Mouse (Mus musculus) MEL (cell line): Measurements from ENCODE around the gene St3gal2. TPM values are rescaled to one million over a fixed set of nuclear protein-coding genes. Genes with fewer than 3 reads are reported as not detected.

Source experiments
- DNase-seq: peaks from one replicate; pipeline ENCODE4 v3.0.0; 2011; ENCODE audit warnings: low read depth, low spot score
- H3K27ac ChIP-seq: 2 replicates; pipeline ENCODE4 v1.5.1; 2012; ENCODE audit warnings: low read depth, mild to moderate bottlenecking, control low read depth, low read length, moderate library complexity; ENCODE audit not compliant: control insufficient read depth
- H3K27me3 ChIP-seq, 2 experiments: fragments of 150-350 bp in 1 of 2; sonication (generic) in 1 of 2; 2 replicates each; pipeline ENCODE4 v1.6.1; 2012; ENCODE audit warnings: low read length in 2 of 2, mild to moderate bottlenecking in 2 of 2, improper control_type of control experiment in 1 of 2, moderate library complexity in 1 of 2; ENCODE audit not compliant: insufficient read depth in 2 of 2, control insufficient read depth in 1 of 2
- H3K36me3 ChIP-seq, 2 experiments: 2 replicates each; pipeline ENCODE4 v1.6.1; 2012 to 2014; ENCODE audit warnings: low read length in 2 of 2, improper control_type of control experiment in 1 of 2, inconsistent platforms in 1 of 2, mild to moderate bottlenecking in 1 of 2; ENCODE audit not compliant: insufficient read depth in 2 of 2, control insufficient read depth in 1 of 2
- H3K4me1 ChIP-seq, 2 experiments: fragments of 150-350 bp in 1 of 2; sonication (generic) in 1 of 2; 2 replicates each; pipeline ENCODE4 v1.6.1; 2012; ENCODE audit warnings: low read length in 2 of 2, improper control_type of control experiment in 1 of 2, mild to moderate bottlenecking in 1 of 2; ENCODE audit not compliant: insufficient read depth in 2 of 2, control insufficient read depth in 1 of 2
- H3K4me3 ChIP-seq, 2 experiments: fragments of 150-350 bp in 1 of 2; sonication (generic) in 1 of 2; 2 replicates each; pipeline ENCODE4 v1.5.1; 2012; ENCODE audit warnings: low read depth in 2 of 2, low read length in 2 of 2, mild to moderate bottlenecking in 2 of 2, moderate library complexity in 2 of 2, control low read depth in 1 of 2, improper control_type of control experiment in 1 of 2; ENCODE audit not compliant: control insufficient read depth in 1 of 2, insufficient read depth in 1 of 2
- H3K79me2 ChIP-seq: 2 replicates; pipeline ENCODE4 v1.6.1; 2012; ENCODE audit warnings: mild to moderate bottlenecking, low read length, moderate library complexity; ENCODE audit not compliant: control insufficient read depth, poor library complexity, insufficient read depth
- H3K9ac ChIP-seq: 2 replicates; pipeline ENCODE4 v1.6.1; 2012; ENCODE audit warnings: low read depth, mild to moderate bottlenecking, control low read depth, low read length, moderate library complexity; ENCODE audit not compliant: control insufficient read depth, poor library complexity, severe bottlenecking
- H3K9me3 ChIP-seq: fragments of 150-350 bp; sonication (generic); replicated peaks from 2 replicates; pipeline ENCODE4 v1.6.1; 2012; ENCODE audit warnings: mild to moderate bottlenecking, low read length, improper control_type of control experiment, moderate library complexity; ENCODE audit not compliant: insufficient read depth
- BHLHE40 ChIP-seq: IDR thresholded peaks from 2 replicates; pipeline ENCODE4 v1.6.1; 2012; ENCODE audit warnings: low read depth, mild to moderate bottlenecking, inconsistent platforms, low read length, improper control_type of control experiment, borderline replicate concordance
- CHD1 ChIP-seq: IDR thresholded peaks from 2 replicates; pipeline ENCODE4 v1.6.1; 2012; ENCODE audit warnings: low read depth, mild to moderate bottlenecking, inconsistent platforms, low read length, improper control_type of control experiment
- CTCF ChIP-seq, 3 experiments: IDR thresholded peaks in 2 of 3; conservative IDR thresholded peaks in 1 of 3; 2 replicates each; pipeline ENCODE4 v1.5.1; 2011 to 2012; ENCODE audit warnings: low read length in 3 of 3, low read depth in 2 of 3, mild to moderate bottlenecking in 2 of 3, improper control_type of control experiment in 1 of 3, inconsistent platforms in 1 of 3, mixed read lengths in 1 of 3, moderate library complexity in 1 of 3; ENCODE audit not compliant: control insufficient read depth in 1 of 3, insufficient read depth in 1 of 3, poor library complexity in 1 of 3, severe bottlenecking in 1 of 3
- E2F4 ChIP-seq: IDR thresholded peaks from 2 replicates; pipeline ENCODE4 v1.6.1; 2011; ENCODE audit warnings: low read depth, low read length, improper control_type of control experiment, borderline replicate concordance
- ELF1 ChIP-seq: IDR thresholded peaks from 2 replicates; pipeline ENCODE4 v1.6.1; 2014; ENCODE audit warnings: low read depth, mild to moderate bottlenecking, inconsistent platforms, low read length, improper control_type of control experiment, moderate library complexity
- EP300 ChIP-seq, 2 experiments: IDR thresholded peaks; 2 replicates each; pipeline ENCODE4 v1.6.1; 2011; ENCODE audit warnings: improper control_type of control experiment in 2 of 2, low read length in 2 of 2, low read depth in 1 of 2, mild to moderate bottlenecking in 1 of 2
- ETS1 ChIP-seq: IDR thresholded peaks from 2 replicates; pipeline ENCODE4 v1.6.1; 2012; ENCODE audit warnings: low read depth, mild to moderate bottlenecking, inconsistent platforms, low read length, improper control_type of control experiment, moderate library complexity
- GABPA ChIP-seq: IDR thresholded peaks from 2 replicates; pipeline ENCODE4 v1.6.1; 2012; ENCODE audit warnings: low read depth, mild to moderate bottlenecking, inconsistent platforms, low read length, improper control_type of control experiment, moderate library complexity
- GATA1 ChIP-seq: IDR thresholded peaks from 2 replicates; pipeline ENCODE4 v1.6.1; 2011; ENCODE audit warnings: low read depth, low read length, improper control_type of control experiment
- HCFC1 ChIP-seq: IDR thresholded peaks from 2 replicates; pipeline ENCODE4 v1.6.1; 2012; ENCODE audit warnings: low read depth, mild to moderate bottlenecking, inconsistent platforms, low read length, improper control_type of control experiment, moderate library complexity
- JUND ChIP-seq: IDR thresholded peaks from 2 replicates; pipeline ENCODE4 v1.6.1; 2011; ENCODE audit warnings: low read depth, mild to moderate bottlenecking, improper control_type of control experiment, low read length
- MAFK ChIP-seq: IDR thresholded peaks from 2 replicates; pipeline ENCODE4 v1.6.1; 2011; ENCODE audit warnings: low read depth, mild to moderate bottlenecking, low read length, improper control_type of control experiment, borderline replicate concordance
- MAX ChIP-seq: IDR thresholded peaks from 2 replicates; pipeline ENCODE4 v1.6.1; 2011; ENCODE audit warnings: low read length, improper control_type of control experiment
- MAZ ChIP-seq: IDR thresholded peaks from 2 replicates; pipeline ENCODE4 v1.6.1; 2012; ENCODE audit warnings: low read depth, mild to moderate bottlenecking, inconsistent platforms, low read length, improper control_type of control experiment
- MEF2A ChIP-seq: IDR thresholded peaks from 2 replicates; pipeline ENCODE4 v1.6.1; 2014; ENCODE audit warnings: low read depth, mild to moderate bottlenecking, inconsistent platforms, low read length, improper control_type of control experiment; ENCODE audit not compliant: poor library complexity, insufficient replicate concordance, severe bottlenecking; ENCODE audit errors: extremely low read depth
- MXI1 ChIP-seq: IDR thresholded peaks from 2 replicates; pipeline ENCODE4 v1.6.1; 2011; ENCODE audit warnings: mild to moderate bottlenecking, low read depth, low read length, improper control_type of control experiment
- MYB ChIP-seq: IDR thresholded peaks from 2 replicates; pipeline ENCODE4 v1.6.1; 2011; ENCODE audit warnings: mild to moderate bottlenecking, low read depth, low read length, improper control_type of control experiment
- MYC ChIP-seq: IDR thresholded peaks from 2 replicates; pipeline ENCODE4 v1.6.1; 2011; ENCODE audit warnings: low read depth, mild to moderate bottlenecking, low read length, improper control_type of control experiment, moderate library complexity
- NRF1 ChIP-seq: IDR thresholded peaks from 2 replicates; pipeline ENCODE4 v1.6.1; 2014; ENCODE audit warnings: low read depth, mild to moderate bottlenecking, inconsistent platforms, low read length, improper control_type of control experiment, moderate library complexity; ENCODE audit not compliant: poor library complexity, insufficient read depth, severe bottlenecking
- POLR2A ChIP-seq, 2 experiments: IDR thresholded peaks; 2 replicates each; pipeline ENCODE4 v1.6.1; 2011 to 2012; ENCODE audit warnings: low read length in 2 of 2, mild to moderate bottlenecking in 2 of 2, control low read depth in 1 of 2, improper control_type of control experiment in 1 of 2, low read depth in 1 of 2, moderate library complexity in 1 of 2; ENCODE audit not compliant: control insufficient read depth in 1 of 2, insufficient read depth in 1 of 2, poor library complexity in 1 of 2
- POLR2AphosphoS5 ChIP-seq: IDR thresholded peaks from 2 replicates; pipeline ENCODE4 v1.6.1; 2012; ENCODE audit warnings: low read depth, borderline replicate concordance, mild to moderate bottlenecking, inconsistent platforms, low read length, moderate library complexity, mixed read lengths
- RAD21 ChIP-seq: IDR thresholded peaks from 2 replicates; pipeline ENCODE4 v1.6.1; 2011; ENCODE audit warnings: mild to moderate bottlenecking, low read depth, low read length, improper control_type of control experiment
- RCOR1 ChIP-seq: IDR thresholded peaks from 2 replicates; pipeline ENCODE4 v1.6.1; 2012; ENCODE audit warnings: low read depth, mild to moderate bottlenecking, inconsistent platforms, low read length, improper control_type of control experiment
- SMC3 ChIP-seq: IDR thresholded peaks from 2 replicates; pipeline ENCODE4 v1.6.1; 2011; ENCODE audit warnings: low read depth, low read length, improper control_type of control experiment
- TAL1 ChIP-seq: IDR thresholded peaks from 2 replicates; pipeline ENCODE4 v1.6.1; 2012; ENCODE audit warnings: mild to moderate bottlenecking, inconsistent platforms, low read length, moderate library complexity, mixed read lengths
- TBP ChIP-seq: IDR thresholded peaks from 2 replicates; pipeline ENCODE4 v1.8.0; 2011; ENCODE audit warnings: low read depth, low read length, improper control_type of control experiment
- TCF12 ChIP-seq: IDR thresholded peaks from 2 replicates; pipeline ENCODE4 v1.6.1; 2014; ENCODE audit warnings: low read depth, mild to moderate bottlenecking, inconsistent platforms, low read length, improper control_type of control experiment, moderate library complexity
- UBTF ChIP-seq: IDR thresholded peaks from 2 replicates; pipeline ENCODE4 v1.6.1; 2012; ENCODE audit warnings: low read depth, mild to moderate bottlenecking, inconsistent platforms, low read length, improper control_type of control experiment, moderate library complexity, borderline replicate concordance; ENCODE audit not compliant: insufficient read depth
- USF1 ChIP-seq: IDR thresholded peaks from 2 replicates; pipeline ENCODE4 v1.6.1; 2014; ENCODE audit warnings: low read depth, mild to moderate bottlenecking, inconsistent platforms, low read length, improper control_type of control experiment, moderate library complexity
- USF2 ChIP-seq, 2 experiments: IDR thresholded peaks; 2 replicates each; pipeline ENCODE4 v1.6.1; 2011 to 2012; ENCODE audit warnings: improper control_type of control experiment in 2 of 2, low read length in 2 of 2, borderline replicate concordance in 1 of 2, inconsistent platforms in 1 of 2, low read depth in 1 of 2, mild to moderate bottlenecking in 1 of 2; ENCODE audit not compliant: insufficient read depth in 1 of 2
- ZC3H11A ChIP-seq: IDR thresholded peaks from 2 replicates; pipeline ENCODE4 v1.6.1; 2012; ENCODE audit warnings: low read depth, mild to moderate bottlenecking, inconsistent platforms, low read length, improper control_type of control experiment
- ZKSCAN1 ChIP-seq: IDR thresholded peaks from 2 replicates; pipeline ENCODE4 v1.6.1; 2012; ENCODE audit warnings: low read depth, mild to moderate bottlenecking, inconsistent platforms, low read length, improper control_type of control experiment, moderate library complexity
- ZNF384 ChIP-seq: IDR thresholded peaks from 2 replicates; pipeline ENCODE4 v1.6.1; 2012; ENCODE audit warnings: low read depth, mild to moderate bottlenecking, inconsistent platforms, low read length, improper control_type of control experiment
- polyA plus RNA-seq, 2 experiments: library from polyadenylated mRNA; stranded (reverse) in 1 of 2; unstranded in 1 of 2; fragments of >175 nt in 1 of 2; fragments of >200 nt in 1 of 2; gene quantifications; 2 replicates each; pipeline versions ENCODE4 v1.2.1 to v1.2.4; 2012; ENCODE audit warnings: low replicate concordance in 2 of 2, low read depth in 1 of 2; ENCODE audit not compliant: insufficient read length in 2 of 2, insufficient read depth in 1 of 2, missing spikeins in 1 of 2
- total RNA-seq: library from RNA; depleted of rRNA; stranded (reverse); fragments of 300-350 nt; gene quantifications from 2 replicates; pipeline ENCODE4 v1.2.3, GENCODE M21; 2012

Gene St3gal2
- total and polyA plus RNA-seq, 3 experiments, result 5.2 to 18.0 TPM; not detected in 1

DNA sequence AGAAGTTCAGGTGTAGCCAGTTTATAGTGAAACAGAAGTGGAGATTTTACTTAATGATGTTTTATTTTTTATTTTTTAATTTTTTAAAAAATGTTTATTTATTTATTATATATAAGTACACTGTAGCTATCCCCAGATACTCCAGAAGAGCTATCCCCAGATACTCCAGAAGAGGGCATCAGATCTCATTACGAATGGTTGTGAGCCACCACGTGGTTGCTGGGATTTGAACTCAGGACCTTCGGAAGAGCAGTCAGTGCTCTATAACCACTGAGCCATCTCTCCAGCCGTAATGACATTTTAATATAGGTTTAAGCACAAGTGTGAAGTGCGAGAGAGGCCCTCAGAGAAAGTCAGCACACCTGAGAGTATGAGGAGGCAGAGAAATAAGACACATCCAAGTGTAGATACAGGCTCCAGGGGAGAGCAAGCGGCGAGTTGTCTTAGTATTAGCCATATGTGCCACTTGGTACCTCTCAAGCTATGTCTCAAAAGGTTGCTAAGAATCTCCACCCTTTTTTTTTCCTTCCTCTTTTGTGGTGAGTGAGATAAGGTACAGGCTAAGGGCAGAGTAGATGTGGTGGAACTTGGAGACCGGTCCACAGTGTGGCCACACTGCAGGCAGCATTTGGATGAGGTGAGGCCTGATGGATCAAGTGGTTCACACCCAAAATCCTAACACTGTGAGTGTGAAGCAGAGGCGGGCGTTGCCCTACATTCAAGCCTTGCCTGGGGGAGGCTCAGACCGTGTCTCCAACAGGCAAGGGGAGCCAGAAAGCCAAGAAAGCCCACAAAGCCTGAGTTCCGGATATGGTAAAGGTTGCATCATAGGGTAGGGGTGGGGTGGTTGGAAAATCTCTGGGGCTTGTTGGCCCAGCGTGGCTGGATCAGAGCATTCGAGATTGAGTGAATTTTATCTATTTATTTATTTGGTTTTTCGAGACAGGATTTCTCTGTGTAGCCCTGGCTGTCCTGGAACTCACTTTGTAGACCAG, 7.8 kb upstream of the St3gal2 start:
- Histone ChIP-seq H3K4me1 (peaks cover 4 to 17% of the 10 kb centered on the region in 2 experiments; a peak in 3 of 4 replicates), H3K9ac (peak overlapping the region; percentile 62), H3K36me3 (peaks cover 0 to 4% of the 10 kb centered on the region in 2 experiments; a peak in 2 of 4 replicates), H3K79me2 (no peaks in the 10 kb centered on the region), H3K27me3 (no peaks in the 10 kb centered on the region), H3K9me3 (no peaks in the 10 kb centered on the region), H3K27ac (peak overlapping the region; percentile 92), H3K4me3 (peak overlapping the region; percentile 19 to 30; a peak in 2 of 4 replicates)
- DNase-seq, result peak; percentile 92
- no peak for TF ChIP-seq BHLHE40
- TF ChIP-seq MYC, result peak; percentile 86
- TF ChIP-seq HCFC1, result peak; percentile 26; the same call in 1 of the 2 replicates
- TF ChIP-seq USF1, result peak; percentile 69
- TF ChIP-seq UBTF, result no peak
- TF ChIP-seq MXI1, result 0 out of 2 replicates have a peak, but pooled peaks have one; percentile 27
- TF ChIP-seq ELF1, result no peak
- peak; percentile 56; the same call in 1 of the 2 replicates for TF ChIP-seq RCOR1
- TF ChIP-seq TCF12, result peak; percentile 53; the same call in 1 of the 2 replicates
- no peak; the same call in 1 of the 2 replicates for TF ChIP-seq ETS1
- TF ChIP-seq E2F4, result no peak
- TF ChIP-seq GATA1, result peak; percentile 84
- no peak for TF ChIP-seq MAZ
- peak; percentile 89 for TF ChIP-seq TBP
- no peak; the same call in 1 of the 2 replicates for TF ChIP-seq RAD21
- TF ChIP-seq POLR2AphosphoS5, result no peak
- 0 out of 2 replicates have a peak, but pooled peaks have one; percentile 44 for TF ChIP-seq MAX
- TF ChIP-seq POLR2A (IDR thresholded peaks at IDR 0.05; ENCODE audit: control insufficient read depth in 1 of 2, insufficient read depth in 1 of 2, low read depth in 1 of 2, low read length in 2 of 2, poor library complexity in 1 of 2), result peak; percentile 10 to 44; a peak in 1 of 4 replicates
- TF ChIP-seq ZC3H11A, result peak; percentile 27
- TF ChIP-seq TAL1, result no peak
- peak; percentile 25; the same call in 1 of the 2 replicates for TF ChIP-seq SMC3
- TF ChIP-seq CTCF (IDR thresholded peaks at IDR 0.05 in 2 of 3, conservative IDR thresholded peaks at IDR 0.05 in 1 of 3; ENCODE audit: control insufficient read depth in 1 of 3, insufficient read depth in 1 of 3, low read depth in 2 of 3, low read length in 3 of 3, poor library complexity in 1 of 3, severe bottlenecking in 1 of 3), result peak; percentile 9 to 30 (median 10); a peak in 4 of 6 replicates
- no peak for TF ChIP-seq MEF2A
- no peak for TF ChIP-seq NRF1
- TF ChIP-seq ZKSCAN1, result peak; percentile 75
- no peak for TF ChIP-seq GABPA
- peak; percentile 70 to 81 for TF ChIP-seq EP300 (IDR thresholded peaks at IDR 0.05; ENCODE audit: low read depth in 1 of 2, low read length in 2 of 2)
- TF ChIP-seq JUND, result no peak
- no peak for TF ChIP-seq MYB
- no peak for TF ChIP-seq USF2 (IDR thresholded peaks at IDR 0.05; ENCODE audit: borderline replicate concordance in 1 of 2, insufficient read depth in 1 of 2, low read depth in 1 of 2, low read length in 2 of 2)
- no peak for TF ChIP-seq MAFK
- peak; percentile 87 for TF ChIP-seq ZNF384
- peak; percentile 86; the same call in 1 of the 2 replicates for TF ChIP-seq CHD1
